Comparison of ENCODE assay signal across 17 mouse cellular contexts in genomic region chr3:52158788-52159260, GRCm38 (mm10). TPM values are rescaled to one million over a fixed set of nuclear protein-coding genes. Genes with fewer than 3 reads are reported as not detected.
DNase-seq lines count a peak whose midpoint lies in the region; ATAC-seq lines count a peak whose summit lies in the region.
"Had no signal": no experiment of that assay in that cellular context is flagged by ENCODE, and none has a peak within 500 bp of the region (broad histone marks: within the 10 kb centered on the region; RNA-seq: fewer than 3 reads in every experiment).

No protein-coding gene starts in this region.

- no peaks in the 10 kb centered on the region for H3K36me3 ChIP-seq in embryonic facial prominence, embryonic 14.5 days (ENCODE audit: control insufficient read depth, insufficient read depth, low read length)
- H3K36me3 ChIP-seq in embryonic facial prominence, embryonic 10.5 days (replicated peaks): no peaks in the 10 kb centered on the region
- H3K36me3 ChIP-seq: neural tube, embryonic 15.5 days had no signal

- 0 out of 2 replicates have a peak, but pooled peaks have one; percentile 6 for ATAC-seq in embryonic facial prominence, embryonic 14.5 days (ENCODE audit: low read depth)
- peak; percentile 51 for ATAC-seq in common myeloid progenitor, adult 5-6 weeks (replicated peaks; ENCODE audit: low read depth, poor library complexity, severe bottlenecking)
- peak; percentile 64 for ATAC-seq in megakaryocyte-erythroid progenitor cell, adult 5-6 weeks (replicated peaks; ENCODE audit: low FRiP score, low TSS enrichment, poor library complexity, severe bottlenecking)
- ATAC-seq: hindbrain, postnatal 0 days had no signal

- H3K9ac ChIP-seq in embryonic facial prominence, embryonic 14.5 days (ENCODE audit: low read depth, low read length): no peak overlapping the region
- H3K9ac ChIP-seq: neural tube, embryonic 15.5 days had no signal

- no peak for DNase-seq in embryonic facial prominence, embryonic 14.5 days (ENCODE audit: low spot score)
- DNase-seq in embryonic facial prominence, embryonic 10.5 days (ENCODE audit: low spot score): no peak
- peak; percentile 29 for DNase-seq in 416B (ENCODE audit: low read depth)
- no peak for DNase-seq in thymus, postnatal 14 days
- no peak for DNase-seq in embryo, embryonic 11 days
- no peak for DNase-seq in urinary bladder, postnatal 4 days (ENCODE audit: low spot score in 2 of 2)
- DNase-seq: adrenal gland, adult 8-10 months; cerebellum, adult 9-11 months; heart, postnatal 4 days; kidney, adult 2 months; kidney, postnatal 14 days; midbrain, embryonic 14.5 days had no signal

- no peak overlapping the region for H3K4me2 ChIP-seq in embryonic facial prominence, embryonic 14.5 days (ENCODE audit: low read depth, low read length)
- H3K4me2 ChIP-seq: neural tube, embryonic 15.5 days had no signal

- H3K9me3 ChIP-seq in embryonic facial prominence, embryonic 14.5 days (ENCODE audit: control insufficient read depth, low read length): 0 out of 2 replicates have a peak, but pooled peaks cover 6% of the 10 kb centered on the region
- peaks cover 8% of the 10 kb centered on the region; the same call in 1 of the 2 replicates for H3K9me3 ChIP-seq in embryonic facial prominence, embryonic 10.5 days

- no peaks in the 10 kb centered on the region for H3K4me1 ChIP-seq in embryonic facial prominence, embryonic 14.5 days (ENCODE audit: control insufficient read depth, insufficient read depth, low read length)
- peaks cover 15% of the 10 kb centered on the region for H3K4me1 ChIP-seq in embryonic facial prominence, embryonic 10.5 days

- H3K27ac ChIP-seq in embryonic facial prominence, embryonic 14.5 days (replicated peaks; ENCODE audit: low read depth, low read length): no peak overlapping the region
- H3K27ac ChIP-seq in embryonic facial prominence, embryonic 10.5 days (replicated peaks): no peak overlapping the region
- H3K27ac ChIP-seq: hindbrain, postnatal 0 days; layer of hippocampus, adult 2 months; neural tube, embryonic 15.5 days had no signal

- H3K4me3 ChIP-seq in embryonic facial prominence, embryonic 14.5 days (ENCODE audit: low read depth, low read length): no peak overlapping the region
- no peak overlapping the region for H3K4me3 ChIP-seq in embryonic facial prominence, embryonic 10.5 days
- H3K4me3 ChIP-seq: layer of hippocampus, adult 2 months; neural tube, embryonic 15.5 days had no signal

- 77% methylated on average over 3 of the region's 3 CpGs for WGBS in embryonic facial prominence, embryonic 14.5 days
- 82% methylated on average over 3 of the region's 3 CpGs for WGBS in embryonic facial prominence, embryonic 10.5 days

- no peaks in the 10 kb centered on the region for H3K27me3 ChIP-seq in embryonic facial prominence, embryonic 14.5 days (replicated peaks; ENCODE audit: control insufficient read depth, insufficient read depth, low read length)
- H3K27me3 ChIP-seq in embryonic facial prominence, embryonic 10.5 days (replicated peaks; ENCODE audit: low read depth, poor library complexity, severe bottlenecking): no peaks in the 10 kb centered on the region
- H3K27me3 ChIP-seq: neural tube, embryonic 15.5 days had no signal

RNA-seq across cellular contexts. Expression of gene Maml3, which starts 53.9 kb away (rescaled TPM):
- polyA plus RNA-seq in embryonic facial prominence, embryonic 14.5 days (2014; fragmentation: Nextera tagmentation; extraction: Ambion mirVana): 4.8 and 5.1 TPM in 2 replicates
- polyA plus RNA-seq in embryonic facial prominence, embryonic 10.5 days (2016; fragmentation: Nextera tagmentation; extraction: Ambion mirVana): 5.5 and 6.0 TPM in 2 replicates
- 14.8 and 15.5 TPM in 2 replicates for total RNA-seq in common myeloid progenitor, adult 5-6 weeks (2017)
- 8.5 and 10.6 TPM in 2 replicates for total RNA-seq in megakaryocyte-erythroid progenitor cell, adult 5-6 weeks (2014; fragmentation: Nextera tagmentation)
- 4.4 and 7.6 TPM in 2 replicates for total RNA-seq in megakaryocyte-erythroid progenitor cell, adult 5-6 weeks (2017)

Comparison
In these comparisons a context has a peak if more than half of its experiments do, and no peak if none do; other contexts are left out.
1. ATAC-seq: peak in every context shown above with its lines; median percentile 64 in megakaryocyte-erythroid progenitor cell, adult 5-6 weeks; 51 in common myeloid progenitor, adult 5-6 weeks; 6 in embryonic facial prominence, embryonic 14.5 days.